ENCODE assay signal across 8 mouse cellular contexts in genomic region chr15:99614753-99615152, GRCm38 (mm10). TPM values are rescaled to one million over a fixed set of nuclear protein-coding genes. Genes with fewer than 3 reads are reported as not detected.
DNase-seq lines count a peak whose midpoint lies in the region; ATAC-seq and TF ChIP-seq lines count a peak whose summit lies in the region.
"Had no signal": no experiment of that assay in that cellular context is flagged by ENCODE, and none has a peak within 500 bp of the region (broad histone marks: within the 10 kb centered on the region; RNA-seq: fewer than 3 reads in every experiment).

No protein-coding gene starts in this region.

- H3K36me3 ChIP-seq in lung, postnatal 0 days (ENCODE audit: insufficient read depth, low read length): no peaks in the 10 kb centered on the region
- no peaks in the 10 kb centered on the region for H3K36me3 ChIP-seq in forebrain, embryonic 15.5 days
- H3K36me3 ChIP-seq in hindbrain, embryonic 15.5 days: no peaks in the 10 kb centered on the region
- H3K36me3 ChIP-seq in neural tube, embryonic 13.5 days: 0 out of 2 replicates have a peak, but pooled peaks cover 2% of the 10 kb centered on the region

- WGBS in lung, postnatal 0 days: 6% methylated on average over 12 of the region's 12 CpGs
- WGBS in forebrain, embryonic 15.5 days: 1% methylated on average over 12 of the region's 12 CpGs
- 8% methylated on average over 12 of the region's 12 CpGs for WGBS in hindbrain, embryonic 15.5 days
- 16% methylated on average over 12 of the region's 12 CpGs for WGBS in neural tube, embryonic 13.5 days

- ATAC-seq in lung, postnatal 0 days: peak; percentile 67
- ATAC-seq in forebrain, embryonic 15.5 days (replicated peaks): no peak
- 0 out of 2 replicates have a peak, but pooled peaks have one; percentile 45 for ATAC-seq in hindbrain, embryonic 15.5 days (ENCODE audit: low FRiP score, low read depth)
- ATAC-seq in neural tube, embryonic 13.5 days (ENCODE audit: low read depth): peak; percentile 38; the same call in 1 of the 2 replicates
- no peak for ATAC-seq in inflammation-experienced regulatory T-cells, adult 6 months

- no peak overlapping the region for H3K9ac ChIP-seq in lung, postnatal 0 days (replicated peaks; ENCODE audit: low read depth)
- 0 out of 2 replicates have a peak overlapping the region, but pooled peaks have one; percentile 7 for H3K9ac ChIP-seq in forebrain, embryonic 15.5 days (replicated peaks)
- no peak overlapping the region for H3K9ac ChIP-seq in hindbrain, embryonic 15.5 days
- peak overlapping the region; percentile 48 for H3K9ac ChIP-seq in neural tube, embryonic 13.5 days
- H3K9ac ChIP-seq: liver, embryonic 15.5 days had no signal

- DNase-seq in lung, postnatal 0 days (ENCODE audit: low spot score): peak; percentile 53
- DNase-seq in lung, adult 18-20 months: no peak
- DNase-seq in T-cell, adult 2 months (ENCODE audit: low spot score): no peak

- H3K4me2 ChIP-seq in lung, postnatal 0 days (replicated peaks; ENCODE audit: low read depth, low read length): peak overlapping the region; percentile 6; the same call in 1 of the 2 replicates
- H3K4me2 ChIP-seq in forebrain, embryonic 15.5 days (replicated peaks): no peak overlapping the region
- H3K4me2 ChIP-seq in hindbrain, embryonic 15.5 days: peak overlapping the region; percentile 18; the same call in 1 of the 2 replicates
- 0 out of 2 replicates have a peak overlapping the region, but pooled peaks have one; percentile 9 for H3K4me2 ChIP-seq in neural tube, embryonic 13.5 days
- H3K4me2 ChIP-seq: liver, embryonic 15.5 days had no signal

- no peak overlapping the region for H3K4me3 ChIP-seq in lung, postnatal 0 days (ENCODE audit: low read depth, low read length)
- H3K4me3 ChIP-seq in forebrain, embryonic 15.5 days: no peak overlapping the region
- H3K4me3 ChIP-seq in hindbrain, embryonic 15.5 days: no peak overlapping the region
- H3K4me3 ChIP-seq in neural tube, embryonic 13.5 days: no peak overlapping the region
- H3K4me3 ChIP-seq: liver, embryonic 15.5 days had no signal

- peaks cover 6% of the 10 kb centered on the region for H3K4me1 ChIP-seq in lung, postnatal 0 days (ENCODE audit: insufficient read depth, low read depth, low read length)
- peaks cover 28% of the 10 kb centered on the region for H3K4me1 ChIP-seq in forebrain, embryonic 15.5 days
- H3K4me1 ChIP-seq in hindbrain, embryonic 15.5 days (replicated peaks): peaks cover 28% of the 10 kb centered on the region
- H3K4me1 ChIP-seq in neural tube, embryonic 13.5 days (replicated peaks): peaks cover 50% of the 10 kb centered on the region

- no peak for TF ChIP-seq CTCF in lung, postnatal 0 days (IDR thresholded peaks at IDR 0.05)

- no peaks in the 10 kb centered on the region for H3K9me3 ChIP-seq in lung, postnatal 0 days (ENCODE audit: low read length)
- no peaks in the 10 kb centered on the region for H3K9me3 ChIP-seq in forebrain, embryonic 15.5 days
- no peaks in the 10 kb centered on the region for H3K9me3 ChIP-seq in hindbrain, embryonic 15.5 days
- no peaks in the 10 kb centered on the region for H3K9me3 ChIP-seq in neural tube, embryonic 13.5 days
- H3K9me3 ChIP-seq: liver, embryonic 15.5 days had no signal

- TF ChIP-seq EP300 in lung, postnatal 0 days (IDR thresholded peaks at IDR 0.05): no peak

- no peak overlapping the region for H3K27ac ChIP-seq in lung, postnatal 0 days (ENCODE audit: low read length)
- no peak overlapping the region for H3K27ac ChIP-seq in forebrain, embryonic 15.5 days (replicated peaks)
- no peak overlapping the region; the same call in 1 of the 2 replicates for H3K27ac ChIP-seq in hindbrain, embryonic 15.5 days (replicated peaks)
- H3K27ac ChIP-seq in neural tube, embryonic 13.5 days (replicated peaks): peak overlapping the region; percentile 76
- H3K27ac ChIP-seq: liver, embryonic 15.5 days had no signal

- no peaks in the 10 kb centered on the region for H3K27me3 ChIP-seq in lung, postnatal 0 days (replicated peaks; ENCODE audit: insufficient read depth, low read length)
- no peaks in the 10 kb centered on the region for H3K27me3 ChIP-seq in forebrain, embryonic 15.5 days
- H3K27me3 ChIP-seq in hindbrain, embryonic 15.5 days: no peaks in the 10 kb centered on the region
- peaks cover 5% of the 10 kb centered on the region; the same call in 1 of the 2 replicates for H3K27me3 ChIP-seq in neural tube, embryonic 13.5 days

RNA-seq across cellular contexts. Expression of gene Aqp6, which starts 13.6 kb away (rescaled TPM):
- polyA plus RNA-seq in lung, postnatal 0 days (2015; fragmentation: Nextera tagmentation; extraction: Ambion mirVana): not detected in 2 replicates
- not detected in 2 replicates for polyA plus RNA-seq in forebrain, embryonic 15.5 days (2015; fragmentation: Nextera tagmentation; extraction: Ambion mirVana)
- polyA plus RNA-seq in hindbrain, embryonic 15.5 days (2015; fragmentation: Nextera tagmentation; extraction: Ambion mirVana): 0.78 and 1.00 TPM in 2 replicates
- 3.5 and 3.6 TPM in 2 replicates for polyA plus RNA-seq in neural tube, embryonic 13.5 days (2015; fragmentation: Nextera tagmentation; extraction: Ambion mirVana)
- polyA plus RNA-seq in inflammation-experienced regulatory T-cells, adult 6 months (2017; shearing (Covaris generic)): not detected
- polyA plus RNA-seq: liver, embryonic 15.5 days had no signal

RNA-seq across cellular contexts. Expression of gene Aqp5, which starts 24.2 kb away (rescaled TPM):
- 551 and 593 TPM in 2 replicates for polyA plus RNA-seq in lung, postnatal 0 days (2015; fragmentation: Nextera tagmentation; extraction: Ambion mirVana)
- polyA plus RNA-seq in forebrain, embryonic 15.5 days (2015; fragmentation: Nextera tagmentation; extraction: Ambion mirVana): 0.38 TPM in 1 of 2 replicates, not detected in the other
- 1.3 and 2.4 TPM in 2 replicates for polyA plus RNA-seq in hindbrain, embryonic 15.5 days (2015; fragmentation: Nextera tagmentation; extraction: Ambion mirVana)
- 1.9 and 2.3 TPM in 2 replicates for polyA plus RNA-seq in neural tube, embryonic 13.5 days (2015; fragmentation: Nextera tagmentation; extraction: Ambion mirVana)
- polyA plus RNA-seq in inflammation-experienced regulatory T-cells, adult 6 months (2017; shearing (Covaris generic)): not detected

RNA-seq across cellular contexts. Expression of gene Aqp2, which starts 35.9 kb away (rescaled TPM):
- not detected in 2 replicates for polyA plus RNA-seq in lung, postnatal 0 days (2015; fragmentation: Nextera tagmentation; extraction: Ambion mirVana)
- not detected in 2 replicates for polyA plus RNA-seq in forebrain, embryonic 15.5 days (2015; fragmentation: Nextera tagmentation; extraction: Ambion mirVana)
- polyA plus RNA-seq in hindbrain, embryonic 15.5 days (2015; fragmentation: Nextera tagmentation; extraction: Ambion mirVana): not detected in 2 replicates
- not detected in 2 replicates for polyA plus RNA-seq in neural tube, embryonic 13.5 days (2015; fragmentation: Nextera tagmentation; extraction: Ambion mirVana)
- not detected for polyA plus RNA-seq in inflammation-experienced regulatory T-cells, adult 6 months (2017; shearing (Covaris generic))
- polyA plus RNA-seq: liver, embryonic 15.5 days had no signal

RNA-seq across cellular contexts. Expression of gene Racgap1, which starts 36.7 kb away (rescaled TPM):
- 7.5 and 10.9 TPM in 2 replicates for polyA plus RNA-seq in lung, postnatal 0 days (2015; fragmentation: Nextera tagmentation; extraction: Ambion mirVana)
- 113 and 118 TPM in 2 replicates for polyA plus RNA-seq in forebrain, embryonic 15.5 days (2015; fragmentation: Nextera tagmentation; extraction: Ambion mirVana)
- polyA plus RNA-seq in hindbrain, embryonic 15.5 days (2015; fragmentation: Nextera tagmentation; extraction: Ambion mirVana): 63.3 and 67.1 TPM in 2 replicates
- 130 and 133 TPM in 2 replicates for polyA plus RNA-seq in neural tube, embryonic 13.5 days (2015; fragmentation: Nextera tagmentation; extraction: Ambion mirVana)
- polyA plus RNA-seq in inflammation-experienced regulatory T-cells, adult 6 months (2017; shearing (Covaris generic)): 100 to 1,000 TPM in 1 of 3 experiments, 10 to 100 TPM in 2; 18.4 to 106 (median 18.6) TPM

RNA-seq across cellular contexts. Expression of gene Asic1, which starts 55.4 kb away (rescaled TPM):
- 1.3 TPM in 2 replicates for polyA plus RNA-seq in lung, postnatal 0 days (2015; fragmentation: Nextera tagmentation; extraction: Ambion mirVana)
- polyA plus RNA-seq in forebrain, embryonic 15.5 days (2015; fragmentation: Nextera tagmentation; extraction: Ambion mirVana): 26.0 and 30.4 TPM in 2 replicates
- 58.1 and 63.6 TPM in 2 replicates for polyA plus RNA-seq in hindbrain, embryonic 15.5 days (2015; fragmentation: Nextera tagmentation; extraction: Ambion mirVana)
- polyA plus RNA-seq in neural tube, embryonic 13.5 days (2015; fragmentation: Nextera tagmentation; extraction: Ambion mirVana): 76.0 and 77.8 TPM in 2 replicates
- polyA plus RNA-seq in inflammation-experienced regulatory T-cells, adult 6 months (2017; shearing (Covaris generic)): under 1 TPM in 2 of 3 experiments, not detected in 1; 0.20 to 0.40 TPM

Comparison
In these comparisons a context has a peak if more than half of its experiments do, and no peak if none do; other contexts are left out.
1. ATAC-seq: peak in lung, postnatal 0 days (single experiment), hindbrain, embryonic 15.5 days (single experiment) and neural tube, embryonic 13.5 days (single experiment); none in forebrain, embryonic 15.5 days (single experiment) and inflammation-experienced regulatory T-cells, adult 6 months (single experiment).
2. H3K9ac ChIP-seq: peak in forebrain, embryonic 15.5 days (single experiment) and neural tube, embryonic 13.5 days (single experiment); none in lung, postnatal 0 days (single experiment) and hindbrain, embryonic 15.5 days (single experiment).
3. RNA of gene Aqp5, which starts 24.2 kb away (polyA plus RNA-seq): 551 to 593 TPM in lung, postnatal 0 days; 1.3 to 2.4 TPM in hindbrain, embryonic 15.5 days, 1.9 to 2.3 TPM in neural tube, embryonic 13.5 days, 0.38 TPM in forebrain, embryonic 15.5 days and not detected in inflammation-experienced regulatory T-cells, adult 6 months; every median in the first group is over 100 times any median in the second.